Mouse (Mus musculus) embryo, embryonic 11 days (tissue): Measurements from ENCODE around the gene Ogdh.
"Not testable (repeated sequence)": the region's sequence is repeated elsewhere in the genome, so short reads cannot be mapped to it uniquely, and the experiment has no call there.

Source experiments
- DNase-seq: peaks from one replicate; pipeline ENCODE4 v3.0.0-alpha.2; 2015

The Ogdh gene

GRCm38 (mm10) chr11:6367986-6368385 lies 76.6 kb downstream of the Ogdh start:
- DNase-seq = not testable (repeated sequence)

- no peak for DNase-seq
Measured at GRCm38 (mm10) chr11:6371376-6372155, 80.1 kb downstream of the Ogdh start.

- no peak for DNase-seq
Measured at GRCm38 (mm10) chr11:6372784-6373183, 81.4 kb downstream of the Ogdh start.

- DNase-seq = no peak
Measured at GRCm38 (mm10) chr11:6380916-6381315, 89.5 kb downstream of the Ogdh start.

GRCm38 (mm10) chr11:6388126-6388725 lies 96.8 kb downstream of the Ogdh start:
- no peak for DNase-seq

- peak; percentile 95 for DNase-seq
Measured at GRCm38 (mm10) chr11:6388726-6389413, 97.4 kb downstream of the Ogdh start, which contains the start of gene Zmiz2. Gene Zmiz2 (plus strand): TSS chr11:6389074.

- peak; percentile 42 for DNase-seq
Measured at GRCm38 (mm10) chr11:6389483-6389921, 98.1 kb downstream of the Ogdh start.

GRCm38 (mm10) chr11:6390376-6391053 lies 99.1 kb downstream of the Ogdh start:
- DNase-seq = no peak

GRCm38 (mm10) chr11:6391516-6392276 lies 100.3 kb downstream of the Ogdh start:
- no peak for DNase-seq

GRCm38 (mm10) chr11:6392857-6393256 lies 101.4 kb downstream of the Ogdh start:
- no peak for DNase-seq

GRCm38 (mm10) chr11:6393866-6394265 lies 102.4 kb downstream of the Ogdh start:
- DNase-seq = no peak

- DNase-seq = no peak
Measured at GRCm38 (mm10) chr11:6395565-6395964, 104.1 kb downstream of the Ogdh start.

GRCm38 (mm10) chr11:6398141-6398540 lies 106.7 kb downstream of the Ogdh start:
- no peak for DNase-seq

- peak; percentile 59 for DNase-seq
Measured at GRCm38 (mm10) chr11:6402515-6403510, 111.4 kb downstream of the Ogdh start.

- no peak for DNase-seq
Measured at GRCm38 (mm10) chr11:6403830-6404405, 112.5 kb downstream of the Ogdh start.

GRCm38 (mm10) chr11:6404699-6405566 lies 113.5 kb downstream of the Ogdh start:
- no peak for DNase-seq

- DNase-seq = no peak
Measured at GRCm38 (mm10) chr11:6405591-6406081, 114.2 kb downstream of the Ogdh start.
